Mouse (Mus musculus): ENCODE data around the gene Mamstr. TPM values are rescaled to one million over a fixed set of nuclear protein-coding genes. Genes with fewer than 3 reads are reported as not detected.

Gene Mamstr
- polyA plus RNA-seq, 1 experiment from 2014 or later, result 2.3 TPM

- Histone ChIP-seq H3K9me3 (no peaks in the 10 kb centered on the region), H3K4me1 (peaks cover 28% of the 10 kb centered on the region), H3K27me3 (ENCODE audit: insufficient read depth, poor library complexity, severe bottlenecking) (peaks cover 3% of the 10 kb centered on the region; the same call in 1 of the 2 replicates), H3K27ac (0 out of 2 replicates have a peak overlapping the region, but pooled peaks have one; percentile 29), H3K4me3 (no peak overlapping the region), H3K36me3 (no peaks in the 10 kb centered on the region)
- WGBS, result 66% methylated on average over 7 of the region's 7 CpGs
- no peak for DNase-seq (ENCODE audit: low spot score)
Observed at GRCm38 (mm10) chr7:45677627-45678295, 38.0 kb downstream of the Mamstr start.

- DNase-seq (ENCODE audit: low spot score), result no peak
- Histone ChIP-seq H3K36me3 (no peaks in the 10 kb centered on the region), H3K27ac (no peak overlapping the region), H3K9me3 (no peaks in the 10 kb centered on the region), H3K4me1 (peaks cover 35% of the 10 kb centered on the region), H3K27me3 (ENCODE audit: insufficient read depth, poor library complexity, severe bottlenecking) (peaks cover 3% of the 10 kb centered on the region; the same call in 1 of the 2 replicates), H3K4me3 (no peak overlapping the region)
- WGBS, result 95% methylated on average over 14 of the region's 14 CpGs
Observed at GRCm38 (mm10) chr7:45678513-45678912, 38.7 kb downstream of the Mamstr start.

- no peaks in the 10 kb centered on the region for H3K36me3 ChIP-seq
- WGBS, result 65% methylated on average over 14 of the region's 14 CpGs
- H3K4me3 ChIP-seq, result no peak overlapping the region
- H3K27me3 ChIP-seq (ENCODE audit: insufficient read depth, poor library complexity, severe bottlenecking), result peaks cover 11% of the 10 kb centered on the region; the same call in 1 of the 2 replicates
- no peak for DNase-seq (ENCODE audit: low spot score)
- H3K27ac ChIP-seq, result peak overlapping the region; percentile 12; the same call in 1 of the 2 replicates
- H3K4me1 ChIP-seq, result peaks cover 35% of the 10 kb centered on the region
- H3K9me3 ChIP-seq, result no peaks in the 10 kb centered on the region
Observed at GRCm38 (mm10) chr7:45679966-45680621, 40.3 kb downstream of the Mamstr start.

- no peak overlapping the region for H3K4me3 ChIP-seq
- no peaks in the 10 kb centered on the region for H3K9me3 ChIP-seq
- DNase-seq (ENCODE audit: low spot score), result no peak
- no peaks in the 10 kb centered on the region for H3K36me3 ChIP-seq
- WGBS, result 72% methylated on average over 8 of the region's 8 CpGs
- peak overlapping the region; percentile 5; the same call in 1 of the 2 replicates for H3K27ac ChIP-seq
- H3K4me1 ChIP-seq, result peaks cover 46% of the 10 kb centered on the region
- peaks cover 13% of the 10 kb centered on the region; the same call in 1 of the 2 replicates for H3K27me3 ChIP-seq (ENCODE audit: insufficient read depth, poor library complexity, severe bottlenecking)
Observed at GRCm38 (mm10) chr7:45681046-45681736, 41.4 kb downstream of the Mamstr start.

- H3K27me3 ChIP-seq (ENCODE audit: insufficient read depth, poor library complexity, severe bottlenecking), result peaks cover 17% of the 10 kb centered on the region; the same call in 1 of the 2 replicates
- peak; percentile 95 for DNase-seq (ENCODE audit: low spot score)
- H3K9me3 ChIP-seq, result no peaks in the 10 kb centered on the region
- peaks cover 58% of the 10 kb centered on the region for H3K4me1 ChIP-seq
- 29% methylated on average over 14 of the region's 14 CpGs for WGBS
- H3K27ac ChIP-seq, result peak overlapping the region; percentile 91
- no peaks in the 10 kb centered on the region for H3K36me3 ChIP-seq
- H3K4me3 ChIP-seq, result peak overlapping the region; percentile 43
Observed at GRCm38 (mm10) chr7:45682144-45683126, 42.7 kb downstream of the Mamstr start.

GRCm38 (mm10) chr7:45683396-45684050 is 43.7 kb downstream of the Mamstr start, which contains the start of gene Ntn5:
Gene Ntn5 (plus strand): TSS chr7:45684022.
- Histone ChIP-seq H3K36me3 (no peaks in the 10 kb centered on the region), H3K4me1 (peaks cover 50% of the 10 kb centered on the region), H3K27ac (peak within 1 kb of the TSS; percentile 91), H3K4me3 (0 out of 2 replicates have a peak within 1 kb of the TSS, but pooled peaks have one; percentile 43), H3K27me3 (ENCODE audit: insufficient read depth, poor library complexity, severe bottlenecking) (peaks cover 14% of the 10 kb centered on the region; the same call in 1 of the 2 replicates), H3K9me3 (no peaks in the 10 kb centered on the region)
- DNase-seq (ENCODE audit: low spot score), result no peak
- 74% methylated on average over 7 of the region's 7 CpGs for WGBS

- Histone ChIP-seq H3K4me1 (peaks cover 58% of the 10 kb centered on the region), H3K27me3 (ENCODE audit: insufficient read depth, poor library complexity, severe bottlenecking) (peaks cover 14% of the 10 kb centered on the region; the same call in 1 of the 2 replicates), H3K27ac (peak overlapping the region; percentile 72), H3K9me3 (no peaks in the 10 kb centered on the region), H3K4me3 (no peak overlapping the region), H3K36me3 (no peaks in the 10 kb centered on the region)
- 60% methylated on average over 10 of the region's 10 CpGs for WGBS
- DNase-seq (ENCODE audit: low spot score), result no peak
Observed at GRCm38 (mm10) chr7:45685811-45686210, 46.0 kb downstream of the Mamstr start.

GRCm38 (mm10) chr7:45686841-45687240 is 47.1 kb downstream of the Mamstr start:
- Histone ChIP-seq H3K36me3 (no peaks in the 10 kb centered on the region), H3K27me3 (ENCODE audit: insufficient read depth, poor library complexity, severe bottlenecking) (peaks cover 14% of the 10 kb centered on the region; the same call in 1 of the 2 replicates), H3K4me3 (no peak overlapping the region), H3K27ac (peak overlapping the region; percentile 72; the same call in 1 of the 2 replicates), H3K9me3 (no peaks in the 10 kb centered on the region), H3K4me1 (peaks cover 61% of the 10 kb centered on the region)
- no peak for DNase-seq (ENCODE audit: low spot score)
- WGBS, result 80% methylated on average over 3 of the region's 3 CpGs

GRCm38 (mm10) chr7:45689099-45689498 is 49.3 kb downstream of the Mamstr start:
- peak overlapping the region; percentile 72 for H3K27ac ChIP-seq
- peaks cover 9% of the 10 kb centered on the region; the same call in 1 of the 2 replicates for H3K27me3 ChIP-seq (ENCODE audit: insufficient read depth, poor library complexity, severe bottlenecking)
- no peaks in the 10 kb centered on the region for H3K36me3 ChIP-seq
- 55% methylated on average over 6 of the region's 6 CpGs for WGBS
- peaks cover 56% of the 10 kb centered on the region for H3K4me1 ChIP-seq
- no peak for DNase-seq (ENCODE audit: low spot score)
- H3K4me3 ChIP-seq, result no peak overlapping the region
- no peaks in the 10 kb centered on the region for H3K9me3 ChIP-seq

GRCm38 (mm10) chr7:45689800-45690199 is 50.0 kb downstream of the Mamstr start:
- Histone ChIP-seq H3K4me3 (no peak overlapping the region), H3K27ac (peak overlapping the region; percentile 72), H3K27me3 (ENCODE audit: insufficient read depth, poor library complexity, severe bottlenecking) (peaks cover 6% of the 10 kb centered on the region; the same call in 1 of the 2 replicates), H3K36me3 (no peaks in the 10 kb centered on the region), H3K9me3 (no peaks in the 10 kb centered on the region), H3K4me1 (peaks cover 57% of the 10 kb centered on the region)
- 16% methylated on average over 11 of the region's 11 CpGs for WGBS
- DNase-seq (ENCODE audit: low spot score), result no peak

- no peak overlapping the region for H3K27ac ChIP-seq
- no peak for DNase-seq (ENCODE audit: low spot score)
- H3K27me3 ChIP-seq (ENCODE audit: insufficient read depth, poor library complexity, severe bottlenecking), result no peaks in the 10 kb centered on the region
- H3K36me3 ChIP-seq, result no peaks in the 10 kb centered on the region
- 45% methylated on average over 2 of the region's 2 CpGs for WGBS
- H3K4me1 ChIP-seq, result peaks cover 38% of the 10 kb centered on the region
- H3K4me3 ChIP-seq, result no peak overlapping the region
- no peaks in the 10 kb centered on the region for H3K9me3 ChIP-seq
Observed at GRCm38 (mm10) chr7:45692364-45692763, 52.6 kb downstream of the Mamstr start.
